Mouse (Mus musculus) lung, postnatal 14 days (tissue): ENCODE results near the gene Rdh9.

Experiments
- DNase-seq: peaks from one replicate; pipeline ENCODE4 v3.0.0; 2021

Gene Rdh9

DNA sequence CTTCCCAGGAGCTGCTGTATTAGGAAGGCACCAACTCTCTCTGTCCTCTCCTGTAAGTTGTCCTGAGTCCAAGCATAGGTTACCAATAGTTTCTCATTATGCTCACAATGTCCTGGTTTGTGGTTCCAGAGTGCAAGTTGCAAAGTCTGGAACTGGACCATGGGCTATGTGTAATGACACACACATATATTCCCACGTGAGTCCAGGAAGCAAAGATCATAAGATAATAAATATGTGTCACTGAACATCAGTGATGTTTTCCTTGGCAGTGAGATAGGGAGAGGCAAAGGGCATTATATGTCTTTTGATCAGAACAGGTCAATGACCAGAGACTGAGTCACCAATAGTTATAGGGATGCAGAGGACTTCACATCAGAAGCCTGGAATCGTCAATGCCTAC, at the start of gene Rdh9:
Rdh9 (plus strand) TSS at position 376 of the 400 bp plus-strand sequence.
- DNase-seq = no peak

DNA sequence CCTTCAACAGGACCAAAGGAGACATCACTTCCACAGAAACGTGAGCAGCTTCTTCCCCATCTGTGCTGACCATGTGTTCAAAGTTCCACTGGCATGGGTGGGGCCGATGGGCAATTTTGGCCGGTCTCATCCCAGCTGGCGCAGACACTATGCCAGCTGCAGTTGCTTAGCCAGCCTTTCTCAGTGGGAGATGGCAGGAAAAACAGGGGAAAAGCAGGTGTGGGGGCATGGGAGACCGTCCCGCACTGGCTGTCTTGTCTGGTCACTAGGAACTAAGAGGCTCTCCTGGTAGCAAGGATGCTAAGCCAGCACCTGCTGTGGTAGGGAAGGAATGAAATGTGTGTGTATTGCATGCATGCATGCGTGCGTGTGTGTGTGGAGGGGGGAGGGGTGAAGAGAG, 47.7 kb upstream of the Rdh9 start:
- DNase-seq = no peak

- no peak for DNase-seq
Observed at GRCm38 (mm10) chr10:127730285-127730932, 45.8 kb upstream of the Rdh9 start.

DNA sequence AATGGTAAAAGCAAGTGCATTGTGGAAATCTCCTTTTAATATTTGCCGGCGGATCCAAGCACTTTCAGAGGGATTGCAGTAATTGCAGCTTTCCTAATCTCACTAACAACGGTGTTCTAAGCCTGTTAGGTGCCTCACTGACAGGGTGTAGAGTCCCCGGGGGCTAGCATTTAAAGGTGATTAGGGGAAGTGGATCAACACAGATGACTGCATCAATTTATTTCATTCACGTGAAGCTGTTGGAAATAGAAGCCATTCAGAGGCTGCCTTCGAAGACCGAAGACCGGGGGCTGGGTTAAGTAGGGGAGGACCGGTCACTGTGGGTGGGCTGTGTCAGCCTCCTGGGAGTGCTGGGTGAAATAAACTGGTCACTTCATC, 45.3 kb upstream of the Rdh9 start:
- no peak for DNase-seq

DNA sequence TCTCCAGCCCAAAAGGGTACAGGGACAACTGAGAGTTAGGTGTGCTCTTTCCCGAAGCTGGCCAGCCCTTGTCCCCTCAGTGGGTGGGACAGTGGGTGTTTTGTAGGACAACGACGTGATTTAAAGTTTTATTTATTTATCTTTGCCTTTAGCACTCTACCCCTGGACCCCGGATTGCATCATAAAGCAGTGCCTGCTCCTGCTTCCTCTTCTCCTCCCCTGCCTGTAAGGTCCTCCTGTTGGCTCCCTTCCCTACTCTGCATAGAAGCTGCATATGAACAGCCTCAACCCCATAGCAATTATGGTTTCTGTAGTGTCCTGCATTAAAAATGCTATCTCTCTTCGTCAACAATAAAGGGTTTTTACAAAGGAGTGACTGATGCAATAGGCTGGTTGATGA, 44.8 kb upstream of the Rdh9 start:
- no peak for DNase-seq

DNA sequence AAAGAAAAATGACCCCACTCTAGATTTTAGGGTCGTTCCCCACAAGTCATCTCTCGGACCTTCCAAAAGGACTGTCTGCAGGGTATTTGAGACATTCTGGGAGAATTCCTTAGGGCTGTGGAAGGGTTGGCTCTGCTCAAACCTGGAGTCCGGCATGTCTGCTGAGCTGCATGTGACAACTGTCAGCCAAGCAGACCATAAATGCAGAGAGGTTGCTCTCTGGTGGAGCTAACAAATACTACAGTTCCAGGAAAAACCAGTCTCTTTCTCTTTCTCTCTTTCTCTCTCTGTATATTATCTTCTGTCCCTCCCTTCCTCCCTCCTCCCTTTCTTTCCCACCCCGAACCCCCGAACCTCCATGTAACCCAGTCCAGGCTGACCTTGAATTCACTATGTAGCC, 41.8 kb upstream of the Rdh9 start:
- DNase-seq = no peak

DNA sequence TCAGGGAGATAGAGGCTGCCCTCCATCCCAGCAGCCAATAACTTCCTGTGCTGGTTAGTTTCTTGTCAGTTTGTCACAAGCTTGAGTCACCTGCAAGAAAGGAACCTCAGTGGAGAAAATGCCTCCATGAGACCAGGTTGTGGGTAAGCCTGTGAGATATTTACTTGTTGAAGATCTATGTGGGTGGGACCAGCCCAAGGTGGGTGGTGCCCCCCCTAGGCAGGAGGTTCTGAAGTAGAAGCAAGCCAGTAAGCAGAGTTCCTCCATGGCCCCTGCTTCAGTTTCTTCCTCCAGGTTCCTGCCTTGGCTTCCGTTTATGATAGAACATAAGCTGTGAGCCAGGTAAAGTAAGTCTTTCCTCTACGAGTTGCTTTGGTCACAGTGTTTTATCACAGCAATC, 39.9 kb upstream of the Rdh9 start:
- DNase-seq = no peak

DNA sequence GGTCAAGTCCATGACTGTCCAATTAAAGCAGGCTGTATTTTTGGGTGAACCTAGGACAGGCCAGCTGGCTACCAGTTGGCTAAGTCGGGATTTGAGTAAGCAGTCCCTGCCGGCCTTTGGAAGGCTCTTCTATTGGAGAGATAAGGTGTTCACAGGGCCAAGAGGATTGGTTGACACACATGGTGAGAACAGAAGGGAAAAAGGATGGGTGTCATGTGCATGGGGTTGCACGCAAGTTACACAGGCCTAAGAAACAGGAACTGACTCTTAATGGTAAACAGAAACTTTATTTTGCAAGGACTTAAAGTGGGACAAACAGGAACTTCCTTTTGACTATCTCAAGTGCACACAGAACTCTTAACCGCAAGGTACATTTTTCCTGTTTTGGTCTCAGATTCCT, 39.3 kb upstream of the Rdh9 start:
- no peak for DNase-seq

DNA sequence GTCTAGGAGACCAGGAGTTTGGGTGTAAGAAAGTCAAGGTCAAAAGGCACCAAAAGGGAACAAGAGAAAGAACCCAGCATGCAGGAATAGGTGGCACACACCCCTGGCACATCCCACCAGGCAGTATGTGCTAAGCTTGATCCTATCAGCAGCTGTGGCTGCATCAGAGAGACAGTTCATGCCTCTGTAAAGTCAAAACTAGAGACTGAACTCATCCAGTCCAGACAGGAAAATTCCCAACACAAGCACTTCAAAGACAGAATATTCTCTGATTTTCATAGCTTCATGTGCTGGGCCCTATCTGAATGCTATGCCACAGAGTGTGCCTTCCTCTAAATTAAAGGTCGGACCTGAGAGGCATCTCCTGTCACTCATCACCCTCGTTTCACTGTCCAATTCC, 38.6 kb upstream of the Rdh9 start:
- DNase-seq = no peak

GRCm38 (mm10) chr10:127738151-127738882, 37.9 kb upstream of the Rdh9 start:
- peak; percentile 62 for DNase-seq

DNA sequence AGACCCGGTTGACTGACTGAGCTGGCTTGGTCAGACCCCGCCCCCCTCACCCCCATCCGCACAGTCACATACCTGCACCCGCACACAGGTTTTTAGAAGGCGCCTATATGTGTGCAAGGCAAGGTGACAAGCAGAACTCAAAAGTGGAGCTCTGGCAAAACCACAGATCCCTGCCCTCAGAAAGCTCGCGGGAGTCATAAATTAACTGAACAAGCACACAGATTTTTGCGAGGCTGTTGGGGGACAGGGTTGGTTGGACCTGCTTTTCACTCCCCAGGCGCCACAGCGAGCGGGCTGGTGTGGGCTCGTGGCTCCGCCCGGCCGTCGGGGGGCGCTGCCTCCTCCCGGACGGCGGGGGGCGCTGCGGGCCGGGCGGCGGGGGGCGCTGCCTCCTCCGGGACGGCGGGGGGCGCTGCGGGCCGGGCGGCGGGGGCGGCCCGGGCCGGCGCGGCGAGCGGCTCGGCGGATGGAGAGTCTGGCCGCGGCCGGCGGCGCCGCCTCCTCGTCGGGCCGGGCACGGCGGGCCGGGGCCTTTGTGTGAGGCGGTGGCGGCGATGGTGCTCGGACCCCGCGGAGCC, 37.0 kb upstream of the Rdh9 start, which contains the start of gene Zbtb39:
Zbtb39 (plus strand) TSS at position 456 of the 578 bp plus-strand sequence.
- peak; percentile 84 for DNase-seq

DNA sequence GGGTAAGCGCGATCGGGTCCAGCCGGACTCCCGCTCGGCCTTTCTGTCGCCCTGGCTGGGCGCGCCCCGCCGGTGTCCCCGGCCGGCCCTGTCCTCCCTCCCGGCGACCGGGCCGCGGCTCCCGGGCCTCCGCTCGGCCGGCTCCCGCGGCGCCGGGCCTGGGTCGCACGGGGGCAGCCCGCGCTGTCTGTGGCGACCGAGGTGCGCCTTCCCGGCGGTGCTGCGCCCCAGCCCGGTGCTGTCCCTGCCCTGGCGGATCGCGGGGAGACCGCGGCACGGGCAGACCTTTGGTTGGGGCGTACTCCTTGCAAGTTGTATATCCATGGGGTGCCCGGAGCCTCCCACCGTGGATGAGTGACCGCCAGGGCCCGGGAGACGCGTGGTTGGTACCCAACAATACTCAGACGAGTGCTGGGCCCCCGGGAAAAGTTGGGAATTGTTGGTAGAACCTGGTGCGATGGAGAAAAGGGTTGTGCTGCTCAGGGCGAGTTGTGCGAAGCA, 36.5 kb upstream of the Rdh9 start:
- DNase-seq = peak; percentile 27

DNA sequence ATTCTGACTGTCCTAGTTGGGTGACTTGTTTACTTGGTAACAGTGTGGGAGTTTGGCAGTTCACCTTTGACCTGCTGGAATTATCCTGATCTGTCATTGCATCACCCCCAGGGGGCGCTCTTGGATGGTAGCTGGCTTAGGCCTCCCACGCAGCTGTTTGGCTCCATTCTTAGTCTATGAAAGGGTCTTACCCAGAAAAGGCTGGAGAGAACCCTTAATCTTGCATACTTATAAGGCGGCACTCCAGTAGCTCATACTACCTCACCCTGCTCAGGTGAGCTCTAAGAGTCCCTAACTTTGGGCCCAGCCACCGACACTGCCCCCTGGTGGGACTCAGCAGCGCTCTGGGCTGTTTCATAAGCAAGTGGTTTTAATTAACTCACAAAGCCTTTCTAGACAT, 31.5 kb upstream of the Rdh9 start:
- DNase-seq = peak; percentile 60

GRCm38 (mm10) chr10:127745886-127746285, 30.3 kb upstream of the Rdh9 start:
- no peak for DNase-seq

DNA sequence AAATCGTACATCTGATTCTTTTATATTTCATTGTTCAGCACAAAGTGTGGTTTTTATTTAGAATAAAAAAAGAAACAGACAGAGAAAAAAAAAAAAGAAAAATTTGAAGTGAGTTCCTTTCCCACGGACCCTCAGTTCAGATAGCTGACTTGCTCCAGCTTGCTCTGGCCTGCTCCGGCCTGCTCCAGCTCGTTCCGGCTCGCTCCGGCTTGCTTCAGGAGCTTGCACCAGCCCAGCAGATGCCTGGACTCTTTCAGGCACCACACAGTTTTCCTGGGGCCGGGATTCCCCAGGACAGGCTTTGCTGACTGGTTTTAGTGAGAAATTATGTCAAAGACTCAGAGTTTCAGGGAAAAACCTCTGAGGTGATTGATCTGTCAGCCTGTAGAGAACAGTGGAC, 28.9 kb upstream of the Rdh9 start:
- DNase-seq = no peak

GRCm38 (mm10) chr10:127748847-127749612, 27.2 kb upstream of the Rdh9 start:
- peak; percentile 37 for DNase-seq

DNA sequence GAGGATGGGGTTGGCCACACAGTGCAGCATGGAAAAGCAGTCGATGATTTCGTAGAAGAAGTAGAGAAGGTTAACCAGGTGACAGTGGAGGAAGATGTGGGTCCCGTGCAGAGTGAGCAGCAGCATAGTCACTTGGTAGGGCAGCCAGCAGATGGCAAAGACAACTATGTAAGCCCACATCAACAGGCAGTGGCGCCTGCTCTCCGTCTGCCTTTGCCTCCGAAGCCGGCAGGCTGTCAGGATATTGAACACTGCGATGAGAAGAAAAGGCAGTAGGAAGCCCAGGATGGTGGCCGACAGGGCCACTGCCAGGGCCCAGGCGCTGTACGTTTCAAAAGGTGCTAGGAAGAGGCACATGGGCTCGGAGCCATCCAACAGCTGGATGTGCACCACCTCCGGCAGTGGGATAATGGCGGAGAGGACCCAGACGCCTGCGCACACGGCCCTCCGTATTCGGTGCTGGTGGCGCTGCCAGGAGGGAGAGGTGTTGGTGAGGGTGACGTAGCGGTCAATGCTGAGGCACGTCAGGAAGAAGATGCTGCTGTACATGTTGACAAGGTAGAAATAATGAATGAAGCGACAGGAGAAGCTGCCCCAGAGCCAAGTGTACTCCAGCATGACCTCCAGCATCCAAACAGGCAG, 25.9 kb upstream of the Rdh9 start:
- no peak for DNase-seq

DNA sequence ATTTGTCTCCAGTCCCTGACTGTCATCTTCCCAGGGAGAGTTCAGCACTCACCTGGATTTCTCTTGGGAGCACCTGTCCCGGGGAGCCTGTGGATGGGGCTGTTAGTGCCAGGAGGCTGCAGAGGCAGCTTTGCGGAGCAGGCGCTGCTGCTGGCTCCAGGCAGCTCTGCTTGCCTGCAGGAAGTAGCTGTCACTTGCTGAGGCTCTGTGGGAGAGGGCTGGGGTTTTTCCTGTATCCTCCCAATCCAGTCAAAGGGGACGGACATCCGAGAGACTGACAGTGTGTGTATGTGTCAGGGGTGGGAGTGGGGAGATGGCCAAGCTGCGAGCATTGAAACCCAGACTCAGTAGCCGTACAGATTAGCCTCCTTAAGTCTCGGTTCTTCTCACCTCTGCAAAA, 24.6 kb upstream of the Rdh9 start, which contains the start of gene Gpr182:
Gpr182 (minus strand) TSS at position 185 of the 400 bp plus-strand sequence.
- DNase-seq = peak; percentile 58

- peak; percentile 58 for DNase-seq
Observed at GRCm38 (mm10) chr10:127754566-127755166, 21.5 kb upstream of the Rdh9 start.

DNA sequence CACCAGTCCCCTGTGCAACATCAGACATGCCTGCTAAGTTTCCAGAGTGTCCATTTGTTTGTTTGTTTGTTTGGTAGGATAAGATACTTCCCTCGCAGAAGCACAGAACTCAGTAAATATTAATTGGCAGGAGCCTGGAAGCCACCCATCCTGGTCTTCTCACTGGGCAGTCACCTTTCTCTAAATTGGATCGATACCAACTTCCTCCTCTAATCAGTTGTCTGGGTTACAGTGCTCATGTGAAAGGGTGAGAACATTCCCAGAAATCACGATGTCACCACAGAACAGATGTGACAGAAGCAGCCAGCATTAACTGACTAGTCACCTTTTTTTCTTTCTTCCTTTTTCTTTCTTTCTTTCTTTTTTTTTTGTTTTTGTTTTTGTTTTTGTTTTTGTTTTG, 20.9 kb upstream of the Rdh9 start:
- DNase-seq = no peak

GRCm38 (mm10) chr10:127755770-127756468, 20.3 kb upstream of the Rdh9 start:
- peak; percentile 48 for DNase-seq
